Mouse (Mus musculus): Measurements from ENCODE around the gene Exosc5. TPM values are rescaled to one million over a fixed set of nuclear protein-coding genes. Genes with fewer than 3 reads are reported as not detected.
A peak's percentile ranks its signal among the peaks of the same experiment; 100 is the strongest.

Exosc5 gene
- polyA plus RNA-seq, 1 experiment: 42.3 TPM

- peaks cover 5% of the 10 kb centered on the region; the same call in 1 of the 2 replicates for H3K27me3 ChIP-seq (ENCODE audit: control insufficient read depth, insufficient read depth, low read length)
- H3K4me3 ChIP-seq (replicated peaks; ENCODE audit: insufficient read depth, low read depth, low read length): peak overlapping the region; percentile 47
- no peak for DNase-seq
- TF ChIP-seq POLR2A (IDR thresholded peaks at IDR 0.05; ENCODE audit: borderline replicate concordance, insufficient read depth, low read length) (no peak), CTCF (IDR thresholded peaks at IDR 0.05; ENCODE audit: borderline replicate concordance, insufficient read depth, low read depth, low read length) (no peak)
- H3K27ac ChIP-seq (ENCODE audit: insufficient read depth, low read length): no peak overlapping the region
- 1% methylated on average over 51 of the region's 52 CpGs for WGBS
- peaks cover 3% of the 10 kb centered on the region; the same call in 1 of the 2 replicates for H3K4me1 ChIP-seq (ENCODE audit: control insufficient read depth, insufficient read depth, low read length)
Observed at GRCm38 (mm10) chr7:25688810-25689586, 30.0 kb downstream of the Exosc5 start.

GRCm38 (mm10) chr7:25689603-25690021 is 30.6 kb downstream of the Exosc5 start:
- Histone ChIP-seq H3K27me3 (ENCODE audit: control insufficient read depth, insufficient read depth, low read length) (peaks cover 5% of the 10 kb centered on the region; the same call in 1 of the 2 replicates), H3K27ac (ENCODE audit: insufficient read depth, low read length) (no peak overlapping the region), H3K4me1 (ENCODE audit: control insufficient read depth, insufficient read depth, low read length) (peaks cover 3% of the 10 kb centered on the region; the same call in 1 of the 2 replicates), H3K4me3 (replicated peaks; ENCODE audit: insufficient read depth, low read depth, low read length) (no peak overlapping the region)
- WGBS: 23% methylated on average over 12 of the region's 12 CpGs
- DNase-seq: no peak
- TF ChIP-seq CTCF (IDR thresholded peaks at IDR 0.05; ENCODE audit: borderline replicate concordance, insufficient read depth, low read depth, low read length): no peak
- TF ChIP-seq POLR2A (IDR thresholded peaks at IDR 0.05; ENCODE audit: borderline replicate concordance, insufficient read depth, low read length): no peak

- TF ChIP-seq POLR2A (IDR thresholded peaks at IDR 0.05; ENCODE audit: borderline replicate concordance, insufficient read depth, low read length): no peak
- no peak for TF ChIP-seq CTCF (IDR thresholded peaks at IDR 0.05; ENCODE audit: borderline replicate concordance, insufficient read depth, low read depth, low read length)
- DNase-seq: no peak
- H3K27me3 ChIP-seq (ENCODE audit: control insufficient read depth, insufficient read depth, low read length): peaks cover 5% of the 10 kb centered on the region; the same call in 1 of the 2 replicates
- 47% methylated on average over 5 of the region's 5 CpGs for WGBS
- no peak overlapping the region for H3K27ac ChIP-seq (ENCODE audit: insufficient read depth, low read length)
- peaks cover 3% of the 10 kb centered on the region; the same call in 1 of the 2 replicates for H3K4me1 ChIP-seq (ENCODE audit: control insufficient read depth, insufficient read depth, low read length)
- H3K4me3 ChIP-seq (replicated peaks; ENCODE audit: insufficient read depth, low read depth, low read length): no peak overlapping the region
Observed at GRCm38 (mm10) chr7:25690051-25690450, 31.1 kb downstream of the Exosc5 start.

- no peak for DNase-seq
- Histone ChIP-seq H3K4me3 (replicated peaks; ENCODE audit: insufficient read depth, low read depth, low read length) (no peak overlapping the region), H3K4me1 (ENCODE audit: control insufficient read depth, insufficient read depth, low read length) (no peaks in the 10 kb centered on the region), H3K27me3 (ENCODE audit: control insufficient read depth, insufficient read depth, low read length) (no peaks in the 10 kb centered on the region), H3K27ac (ENCODE audit: insufficient read depth, low read length) (no peak overlapping the region)
- no peak for TF ChIP-seq CTCF (IDR thresholded peaks at IDR 0.05; ENCODE audit: borderline replicate concordance, insufficient read depth, low read depth, low read length)
- no peak for TF ChIP-seq POLR2A (IDR thresholded peaks at IDR 0.05; ENCODE audit: borderline replicate concordance, insufficient read depth, low read length)
- 43% methylated on average over 8 of the region's 8 CpGs for WGBS
Observed at GRCm38 (mm10) chr7:25694104-25694503, 35.1 kb downstream of the Exosc5 start.

- no peak overlapping the region for H3K27ac ChIP-seq (ENCODE audit: insufficient read depth, low read length)
- H3K27me3 ChIP-seq (ENCODE audit: control insufficient read depth, insufficient read depth, low read length): no peaks in the 10 kb centered on the region
- H3K4me3 ChIP-seq (replicated peaks; ENCODE audit: insufficient read depth, low read depth, low read length): no peak overlapping the region
- H3K4me1 ChIP-seq (ENCODE audit: control insufficient read depth, insufficient read depth, low read length): no peaks in the 10 kb centered on the region
- 51% methylated on average over 13 of the region's 13 CpGs for WGBS
- DNase-seq: no peak
- TF ChIP-seq POLR2A (IDR thresholded peaks at IDR 0.05; ENCODE audit: borderline replicate concordance, insufficient read depth, low read length) (no peak), CTCF (IDR thresholded peaks at IDR 0.05; ENCODE audit: borderline replicate concordance, insufficient read depth, low read depth, low read length) (no peak)
Observed at GRCm38 (mm10) chr7:25699851-25700250, 40.9 kb downstream of the Exosc5 start.

GRCm38 (mm10) chr7:25700732-25701131 is 41.8 kb downstream of the Exosc5 start:
- no peak for TF ChIP-seq POLR2A (IDR thresholded peaks at IDR 0.05; ENCODE audit: borderline replicate concordance, insufficient read depth, low read length)
- peak; percentile 13; the same call in 1 of the 2 replicates for TF ChIP-seq CTCF (IDR thresholded peaks at IDR 0.05; ENCODE audit: borderline replicate concordance, insufficient read depth, low read depth, low read length)
- H3K27me3 ChIP-seq (ENCODE audit: control insufficient read depth, insufficient read depth, low read length): no peaks in the 10 kb centered on the region
- DNase-seq: no peak
- WGBS: 75% methylated on average over 12 of the region's 12 CpGs
- peaks cover under 1% of the 10 kb centered on the region; the same call in 1 of the 2 replicates for H3K4me1 ChIP-seq (ENCODE audit: control insufficient read depth, insufficient read depth, low read length)
- no peak overlapping the region for H3K27ac ChIP-seq (ENCODE audit: insufficient read depth, low read length)
- no peak overlapping the region for H3K4me3 ChIP-seq (replicated peaks; ENCODE audit: insufficient read depth, low read depth, low read length)

GRCm38 (mm10) chr7:25702350-25702749 is 43.4 kb downstream of the Exosc5 start:
- H3K4me1 ChIP-seq (ENCODE audit: control insufficient read depth, insufficient read depth, low read length): peaks cover 5% of the 10 kb centered on the region; the same call in 1 of the 2 replicates
- TF ChIP-seq CTCF (IDR thresholded peaks at IDR 0.05; ENCODE audit: borderline replicate concordance, insufficient read depth, low read depth, low read length): no peak
- no peak for TF ChIP-seq POLR2A (IDR thresholded peaks at IDR 0.05; ENCODE audit: borderline replicate concordance, insufficient read depth, low read length)
- no peak overlapping the region for H3K27ac ChIP-seq (ENCODE audit: insufficient read depth, low read length)
- no peak overlapping the region for H3K4me3 ChIP-seq (replicated peaks; ENCODE audit: insufficient read depth, low read depth, low read length)
- H3K27me3 ChIP-seq (ENCODE audit: control insufficient read depth, insufficient read depth, low read length): no peaks in the 10 kb centered on the region
- WGBS: 95% methylated on average over 2 of the region's 2 CpGs
- DNase-seq: no peak

Measured in cerebellum, adult 2 months (tissue).